Mouse (Mus musculus) retina, embryonic 14.5 days (tissue): ENCODE data around the gene Gripap1.

Experiments used
- DNase-seq: peaks from one replicate; pipeline ENCODE4 v3.0.0-alpha.2; 2015; ENCODE audit warnings: low spot score

The Gripap1 gene

GRCm38 (mm10) chrX:7867141-7867540 lies 77.6 kb downstream of the Gripap1 start:
- no peak for DNase-seq

GRCm38 (mm10) chrX:7868506-7868905 lies 78.9 kb downstream of the Gripap1 start:
- no peak for DNase-seq

- no peak for DNase-seq
Observed at GRCm38 (mm10) chrX:7869826-7870225, 80.3 kb downstream of the Gripap1 start.
